13 mouse cellular contexts compared by ENCODE assay signal in the genomic region with DNA sequence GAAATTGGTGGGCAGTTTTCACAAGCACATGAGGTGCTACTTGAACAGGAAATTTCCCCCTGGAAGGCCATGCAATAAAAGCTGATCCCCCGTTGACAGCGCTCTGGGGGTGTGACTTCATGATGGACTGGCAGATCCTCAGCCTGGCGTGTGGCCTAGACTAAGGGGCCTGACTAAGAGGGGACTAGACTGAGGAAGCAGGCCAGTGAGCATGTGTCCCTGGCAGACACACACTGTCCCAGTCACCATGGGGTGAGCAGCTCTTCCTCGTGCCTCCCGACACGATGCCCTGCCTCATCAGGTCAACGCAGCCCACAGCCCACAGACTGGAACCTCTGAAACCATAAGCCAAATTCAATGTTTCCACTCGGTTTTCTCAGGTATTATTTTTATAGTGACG. TPM values are rescaled to one million over a fixed set of nuclear protein-coding genes. Genes with fewer than 3 reads are reported as not detected.
DNase-seq lines count a peak whose midpoint lies in the region; ATAC-seq and TF ChIP-seq lines count a peak whose summit lies in the region.
"Had no signal": no experiment of that assay in that cellular context is flagged by ENCODE, and none has a peak within 500 bp of the region (broad histone marks: within the 10 kb centered on the region; RNA-seq: fewer than 3 reads in every experiment).

No protein-coding gene starts in this region.

- 0 out of 2 replicates have a peak, but pooled peaks cover 2% of the 10 kb centered on the region for H3K4me1 ChIP-seq in midbrain, postnatal 0 days (ENCODE audit: insufficient read depth, low read length)
- no peaks in the 10 kb centered on the region for H3K4me1 ChIP-seq in midbrain, embryonic 11.5 days (ENCODE audit: control insufficient read depth, insufficient read depth, low read length)
- peaks cover 5% of the 10 kb centered on the region; the same call in 1 of the 2 replicates for H3K4me1 ChIP-seq in thymus, adult 2 months (replicated peaks; ENCODE audit: control insufficient read depth, insufficient read depth, low read length)

- no peak for TF ChIP-seq POLR2A in thymus, adult 2 months (IDR thresholded peaks at IDR 0.05; ENCODE audit: control insufficient read depth, extremely low read depth, insufficient read depth, low read length, poor library complexity)

- H3K27ac ChIP-seq in midbrain, postnatal 0 days (ENCODE audit: low read depth, low read length), result no peak overlapping the region
- H3K27ac ChIP-seq in midbrain, embryonic 11.5 days (ENCODE audit: low read depth, low read length), result no peak overlapping the region
- H3K27ac ChIP-seq in thymus, adult 2 months (ENCODE audit: control insufficient read depth, insufficient read depth, low read length), result no peak overlapping the region
- H3K27ac ChIP-seq: kidney, postnatal 0 days; liver, embryonic 15.5 days had no signal

- no peaks in the 10 kb centered on the region for H3K36me3 ChIP-seq in midbrain, postnatal 0 days (ENCODE audit: insufficient read depth, low read length)
- no peaks in the 10 kb centered on the region for H3K36me3 ChIP-seq in midbrain, embryonic 11.5 days (ENCODE audit: control insufficient read depth, insufficient read depth, low read length)
- H3K36me3 ChIP-seq in thymus, adult 2 months (ENCODE audit: control insufficient read depth, insufficient read depth, low read length), result no peaks in the 10 kb centered on the region
- H3K36me3 ChIP-seq: liver, embryonic 15.5 days had no signal

- DNase-seq in cerebellum, adult 11 months, result peak; percentile 28
- no peak for DNase-seq in cerebellum, adult 9-10 months
- peak; percentile 23 to 32 for DNase-seq in heart, postnatal 14 days
- DNase-seq in heart, adult 8-10 months (ENCODE audit: low spot score), result no peak
- DNase-seq in midbrain, postnatal 0 days (ENCODE audit: low spot score), result peak; percentile 44
- DNase-seq in midbrain, embryonic 11.5 days (ENCODE audit: low spot score, missing footprints), result no peak
- DNase-seq in thymus, adult 2 months, result no peak
- DNase-seq in T-cell, adult 2 months (ENCODE audit: low spot score), result no peak
- DNase-seq: adrenal gland, adult 2 months; right cerebral cortex, postnatal 14 days had no signal

- no peak for ATAC-seq in midbrain, postnatal 0 days (ENCODE audit: low FRiP score)
- ATAC-seq in midbrain, embryonic 11.5 days (ENCODE audit: low FRiP score), result no peak
- ATAC-seq: midbrain, embryonic 16.5 days had no signal

- no peaks in the 10 kb centered on the region for H3K9me3 ChIP-seq in midbrain, postnatal 0 days (ENCODE audit: low read length)
- no peaks in the 10 kb centered on the region for H3K9me3 ChIP-seq in midbrain, embryonic 11.5 days (ENCODE audit: control insufficient read depth, low read length)
- H3K9me3 ChIP-seq: liver, embryonic 15.5 days had no signal

- intact Hi-C loops in heart, postnatal 14 days (cut with DNase I), result no loop called here

- no peak for TF ChIP-seq CTCF in midbrain, postnatal 0 days (IDR thresholded peaks at IDR 0.05)
- TF ChIP-seq CTCF in thymus, adult 2 months (IDR thresholded peaks at IDR 0.05; ENCODE audit: borderline replicate concordance, control insufficient read depth, extremely low read depth, insufficient read depth, low read length, poor library complexity), result no peak

- 70% methylated on average over 9 of the region's 9 CpGs for WGBS in midbrain, postnatal 0 days
- WGBS in midbrain, embryonic 11.5 days, result 76% methylated on average over 9 of the region's 9 CpGs
- 90% methylated on average over 9 of the region's 9 CpGs for WGBS in thymus, adult 2 months

- H3K9ac ChIP-seq in midbrain, postnatal 0 days (replicated peaks; ENCODE audit: low read length, poor library complexity, severe bottlenecking), result no peak overlapping the region
- H3K9ac ChIP-seq in midbrain, embryonic 11.5 days (ENCODE audit: low read length), result no peak overlapping the region
- H3K9ac ChIP-seq: liver, embryonic 15.5 days had no signal

- no peaks in the 10 kb centered on the region for H3K27me3 ChIP-seq in midbrain, postnatal 0 days (ENCODE audit: insufficient read depth, low read length)
- no peaks in the 10 kb centered on the region for H3K27me3 ChIP-seq in midbrain, embryonic 11.5 days (ENCODE audit: control insufficient read depth, insufficient read depth, low read length)
- no peaks in the 10 kb centered on the region for H3K27me3 ChIP-seq in thymus, adult 2 months (ENCODE audit: control insufficient read depth, insufficient read depth, low read length)
- H3K27me3 ChIP-seq: liver, embryonic 15.5 days had no signal

- H3K4me3 ChIP-seq in midbrain, postnatal 0 days (ENCODE audit: low read depth, low read length), result no peak overlapping the region
- H3K4me3 ChIP-seq in midbrain, embryonic 11.5 days (ENCODE audit: low read depth, low read length), result no peak overlapping the region
- H3K4me3 ChIP-seq in thymus, adult 2 months (ENCODE audit: control insufficient read depth, insufficient read depth, low read length), result no peak overlapping the region
- H3K4me3 ChIP-seq: liver, embryonic 15.5 days had no signal

- H3K4me2 ChIP-seq in midbrain, postnatal 0 days (ENCODE audit: low read depth, low read length, poor library complexity, severe bottlenecking), result no peak overlapping the region
- no peak overlapping the region for H3K4me2 ChIP-seq in midbrain, embryonic 11.5 days
- H3K4me2 ChIP-seq: liver, embryonic 15.5 days had no signal

RNA-seq across cellular contexts. Expression of gene Acap2, which starts 18.5 kb away (rescaled TPM):
- 10 to 100 TPM; 27.4 to 29.3 TPM for total RNA-seq in heart, postnatal 14 days (2021)
- total RNA-seq in heart, adult 8-10 months (2022), result 10 to 100 TPM; 16.8 to 18.6 (median 17.4) TPM
- 26.7 and 39.4 TPM in 2 replicates for total RNA-seq in midbrain, postnatal 0 days (2014; rRNA removed)
- 9.0 and 10.9 TPM in 2 replicates for polyA plus RNA-seq in midbrain, postnatal 0 days (2015; fragmentation: Nextera tagmentation; extraction: Ambion mirVana)
- polyA plus RNA-seq in midbrain, embryonic 11.5 days (2014; fragmentation: Nextera tagmentation; extraction: Ambion mirVana), result 23.2 and 24.2 TPM in 2 replicates
- 21.4 and 25.5 TPM in 2 replicates for polyA plus RNA-seq in thymus, adult 2 months (2012; rRNA removed)

Comparison
In these comparisons a context has a peak if more than half of its experiments do, and no peak if none do; other contexts are left out.
1. DNase-seq: peak in cerebellum, adult 11 months (single experiment), heart, postnatal 14 days (2 of 2) and midbrain, postnatal 0 days (single experiment); none in cerebellum, adult 9-10 months (single experiment), heart, adult 8-10 months (single experiment), midbrain, embryonic 11.5 days (single experiment), thymus, adult 2 months (single experiment) and T-cell, adult 2 months (single experiment).